Mouse (Mus musculus) right cerebral cortex, adult 2 months (tissue): ENCODE measurements around the gene Pxylp1.

ENCODE experiments used
- DNase-seq, 2 experiments: peaks; one replicate each; pipeline ENCODE4 v3.0.0; 2021 to 2022; ENCODE audit warnings: low spot score in 2 of 2

Pxylp1 gene

DNA sequence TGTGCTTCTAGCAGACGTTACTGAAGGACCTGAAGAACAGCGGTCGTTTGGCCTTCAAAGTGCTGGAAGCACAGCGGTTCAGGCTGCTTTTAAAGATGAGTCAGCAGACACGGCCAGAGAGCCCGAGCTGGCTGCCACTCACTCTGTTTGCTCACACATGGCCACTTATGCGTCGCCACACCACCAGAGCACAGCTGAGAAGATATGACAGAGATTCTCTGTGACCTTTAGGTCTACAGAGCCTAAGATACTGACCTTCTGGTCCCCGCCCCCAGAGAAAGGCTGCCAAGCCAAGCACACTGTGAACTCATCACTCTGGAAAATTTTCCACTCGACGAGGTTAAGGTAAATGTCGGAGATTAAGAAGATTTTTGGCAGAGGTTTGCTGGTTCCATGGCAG is 68.4 kb downstream of the Pxylp1 start:
- peak in 1 of 2 experiments; percentile 37 for DNase-seq

DNA sequence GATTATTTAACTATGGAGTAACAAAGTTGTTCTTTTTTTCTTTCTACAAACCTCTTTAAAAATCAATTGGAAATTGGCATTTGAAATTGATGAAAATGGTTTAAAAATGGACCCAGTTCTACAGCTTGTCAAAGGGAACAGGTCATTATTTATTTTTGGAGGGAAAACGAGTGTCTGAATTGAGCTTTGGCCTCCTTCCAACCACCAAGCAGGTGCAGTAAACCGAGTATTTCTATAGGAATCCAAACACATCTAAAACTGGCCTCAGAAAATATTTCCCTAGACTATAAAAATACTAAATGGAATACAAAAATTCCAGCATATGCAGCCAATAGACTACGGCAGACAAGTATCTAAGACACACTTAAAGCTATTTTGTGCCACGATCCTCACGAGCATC is 68.9 kb downstream of the Pxylp1 start:
- DNase-seq: no peak

- no peak for DNase-seq
Measured at GRCm38 (mm10) chr9:96823005-96823404, 69.5 kb downstream of the Pxylp1 start.

- no peak for DNase-seq
Measured at GRCm38 (mm10) chr9:96818822-96819481, 73.5 kb downstream of the Pxylp1 start.

- DNase-seq: peak; percentile 73 to 78
Measured at GRCm38 (mm10) chr9:96818128-96818821, 74.2 kb downstream of the Pxylp1 start.

- no peak for DNase-seq
Measured at GRCm38 (mm10) chr9:96811996-96812395, 80.5 kb downstream of the Pxylp1 start.

DNA sequence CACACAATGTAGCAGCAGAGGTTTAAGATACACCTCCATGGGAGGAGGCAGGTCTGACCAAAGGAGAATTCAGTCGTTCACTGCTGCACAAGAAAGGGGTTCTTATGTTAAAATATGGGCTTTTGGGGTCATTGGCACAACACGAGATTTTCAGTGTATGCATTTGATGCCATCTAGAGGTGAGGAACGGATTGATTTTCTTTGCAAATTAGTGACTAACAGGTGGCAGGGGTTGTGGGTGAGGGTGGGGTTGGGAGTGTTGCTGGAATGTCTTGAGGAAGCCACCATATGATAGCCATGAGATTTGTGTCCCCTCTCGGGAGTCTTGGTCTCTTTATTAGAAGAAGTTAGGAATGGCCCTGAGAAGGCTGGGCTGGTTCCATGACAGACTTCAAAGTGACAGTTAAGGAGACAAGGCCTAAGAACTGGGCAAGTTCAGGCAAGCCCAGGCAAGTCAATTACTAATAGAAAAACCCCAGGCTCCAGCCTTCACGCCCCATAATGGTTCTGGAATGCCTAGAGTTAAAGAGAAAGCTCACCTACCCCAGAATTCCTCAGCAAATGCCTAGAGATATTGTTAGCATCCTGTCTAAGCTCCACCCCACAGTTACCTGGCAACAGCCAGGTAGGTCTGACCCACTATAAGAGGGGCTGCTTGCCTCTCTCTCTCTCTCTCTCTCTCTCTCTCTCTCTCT is 92.2 kb downstream of the Pxylp1 start:
- no peak for DNase-seq

- DNase-seq: no peak
Measured at GRCm38 (mm10) chr9:96797311-96797710, 95.2 kb downstream of the Pxylp1 start.

GRCm38 (mm10) chr9:96795399-96795928 is 97.0 kb downstream of the Pxylp1 start:
- DNase-seq: peak; percentile 32 to 47

DNA sequence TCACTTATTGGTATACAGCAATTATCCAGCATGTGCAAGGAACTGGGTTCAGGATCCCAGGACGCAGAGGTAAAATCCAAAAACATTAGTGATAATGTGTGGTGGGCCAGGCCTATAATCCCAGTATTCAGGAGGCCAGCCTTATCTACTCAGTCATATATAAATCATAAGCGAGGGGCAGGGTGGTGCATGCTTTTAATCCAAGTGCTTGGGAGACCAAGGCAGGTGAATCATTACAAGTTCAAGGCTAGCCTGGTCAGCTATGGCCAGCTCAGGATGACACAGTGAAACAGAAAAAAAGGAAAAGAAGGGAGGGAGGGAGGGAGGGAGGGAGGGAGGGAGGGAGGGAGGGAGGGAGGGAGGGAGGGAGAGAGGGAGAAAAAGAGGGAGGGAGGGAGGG is 97.9 kb downstream of the Pxylp1 start:
- DNase-seq: no peak

- DNase-seq: no peak
Measured at GRCm38 (mm10) chr9:96792543-96792942, 99.9 kb downstream of the Pxylp1 start.

GRCm38 (mm10) chr9:96790389-96791007 is 102.0 kb downstream of the Pxylp1 start:
- DNase-seq: no peak

DNA sequence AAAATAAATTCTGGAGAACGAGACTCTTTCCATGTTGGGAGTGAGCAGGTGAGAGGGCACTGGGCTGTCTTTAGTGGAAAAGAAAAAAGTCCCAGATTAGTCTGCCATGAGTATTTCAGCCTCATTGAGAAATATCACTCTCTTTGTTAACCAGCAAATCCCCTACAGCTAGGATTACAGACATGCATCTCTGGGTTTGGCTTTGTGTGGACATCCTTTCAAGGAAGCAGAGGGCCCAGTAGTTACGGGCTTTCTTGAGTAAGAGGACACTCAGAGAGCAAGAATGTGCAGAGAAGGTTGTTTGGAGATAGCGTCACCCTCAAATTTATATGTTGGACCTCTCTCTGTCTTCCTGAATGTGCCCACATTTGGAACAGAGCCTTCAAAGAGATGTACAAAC is 102.6 kb downstream of the Pxylp1 start:
- DNase-seq: no peak

GRCm38 (mm10) chr9:96787797-96788196 is 104.7 kb downstream of the Pxylp1 start:
- DNase-seq: no peak

DNA sequence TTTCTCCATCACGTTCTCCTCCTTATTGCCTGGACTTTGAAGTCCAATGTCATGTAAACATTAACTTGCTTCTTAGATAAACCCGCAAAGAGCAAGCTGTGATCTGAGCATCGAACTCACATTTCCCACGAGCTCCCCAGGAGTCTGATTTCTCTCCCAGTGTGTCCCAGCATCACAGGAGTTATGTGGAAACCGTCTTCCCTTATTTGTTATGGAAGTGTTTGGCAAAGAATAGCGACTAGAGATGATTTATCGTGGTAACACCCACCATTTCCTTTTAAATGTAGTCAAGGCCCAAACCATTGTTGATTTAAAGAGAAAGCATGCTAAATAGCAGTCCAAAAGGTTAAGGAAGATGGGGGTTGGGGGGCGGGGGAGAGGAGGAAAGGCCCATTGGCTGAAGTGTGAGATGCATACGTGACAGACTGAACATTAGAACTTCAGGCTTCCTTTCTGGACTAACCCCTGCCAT is 106.6 kb downstream of the Pxylp1 start:
- no peak for DNase-seq

- DNase-seq: no peak
Measured at GRCm38 (mm10) chr9:96785187-96785586, 107.3 kb downstream of the Pxylp1 start.

- no peak for DNase-seq
Measured at GRCm38 (mm10) chr9:96783667-96784066, 108.8 kb downstream of the Pxylp1 start.

- DNase-seq: no peak
Measured at GRCm38 (mm10) chr9:96783258-96783657, 109.2 kb downstream of the Pxylp1 start.

DNA sequence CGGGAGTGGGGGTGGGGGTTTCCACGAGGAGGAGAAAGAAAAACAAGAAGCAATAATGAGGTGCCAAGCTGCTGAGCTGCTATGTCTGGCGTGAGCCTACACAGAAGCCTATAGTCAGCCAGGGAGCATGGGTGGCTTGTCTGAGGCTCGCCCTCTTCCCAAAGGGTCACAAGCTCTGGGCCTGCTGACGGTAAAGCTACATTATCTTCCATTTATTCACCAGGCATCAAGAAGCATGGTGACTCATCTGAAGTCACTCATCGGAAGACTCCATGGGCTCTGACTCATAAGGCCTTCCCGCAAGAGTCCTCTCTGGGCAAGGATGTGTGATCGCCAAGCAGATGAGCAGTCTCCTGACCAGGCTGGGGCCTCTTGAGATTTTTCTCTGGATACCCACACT is 110.4 kb downstream of the Pxylp1 start:
- DNase-seq: peak in 1 of 2 experiments; percentile 15
